Mouse (Mus musculus): ENCODE data around the gene Il10rb.

The Il10rb gene

GRCm38 (mm10) chr16:91464594-91465504, 58.9 kb downstream of the Il10rb start:
- in situ Hi-C loops (cut with MboI; ENCODE audit: unreplicated experiment in 2 of 2): loop anchor here in 1 of 2 experiments (5.0 kb wide), 1 partner anchor 93 kb away; the partner anchor contains the start of gene Ifnar2

GRCm38 (mm10) chr16:91465505-91466240, 59.7 kb downstream of the Il10rb start:
- in situ Hi-C loops (cut with MboI; ENCODE audit: unreplicated experiment in 2 of 2): no loop called here

GRCm38 (mm10) chr16:91466566-91466965, 60.6 kb downstream of the Il10rb start:
- in situ Hi-C loops (cut with MboI; ENCODE audit: unreplicated experiment in 2 of 2): no loop called here

GRCm38 (mm10) chr16:91470470-91470869, 64.5 kb downstream of the Il10rb start:
- in situ Hi-C loops (cut with MboI; ENCODE audit: unreplicated experiment in 2 of 2): no loop called here

GRCm38 (mm10) chr16:91471481-91471880, 65.5 kb downstream of the Il10rb start:
- in situ Hi-C loops (cut with MboI; ENCODE audit: unreplicated experiment in 2 of 2): no loop called here

All from v-Abl transformed pro-B cells (cell line).